Mouse (Mus musculus) stomach, adult 2 months (tissue): ENCODE results near the gene Ltbp2. TPM values are rescaled to one million over a fixed set of nuclear protein-coding genes. Genes with fewer than 3 reads are reported as not detected.

ENCODE experiments used
- polyA plus RNA-seq: library from polyadenylated mRNA; depleted of rRNA; stranded (reverse); fragments of >200 nt; gene quantifications from 2 replicates; pipeline ENCODE4 v1.2.3, GENCODE M21; 2012; rRNA removed

Gene Ltbp2
- polyA plus RNA-seq = 0.43 and 2.7 TPM in 2 replicates

DNA sequence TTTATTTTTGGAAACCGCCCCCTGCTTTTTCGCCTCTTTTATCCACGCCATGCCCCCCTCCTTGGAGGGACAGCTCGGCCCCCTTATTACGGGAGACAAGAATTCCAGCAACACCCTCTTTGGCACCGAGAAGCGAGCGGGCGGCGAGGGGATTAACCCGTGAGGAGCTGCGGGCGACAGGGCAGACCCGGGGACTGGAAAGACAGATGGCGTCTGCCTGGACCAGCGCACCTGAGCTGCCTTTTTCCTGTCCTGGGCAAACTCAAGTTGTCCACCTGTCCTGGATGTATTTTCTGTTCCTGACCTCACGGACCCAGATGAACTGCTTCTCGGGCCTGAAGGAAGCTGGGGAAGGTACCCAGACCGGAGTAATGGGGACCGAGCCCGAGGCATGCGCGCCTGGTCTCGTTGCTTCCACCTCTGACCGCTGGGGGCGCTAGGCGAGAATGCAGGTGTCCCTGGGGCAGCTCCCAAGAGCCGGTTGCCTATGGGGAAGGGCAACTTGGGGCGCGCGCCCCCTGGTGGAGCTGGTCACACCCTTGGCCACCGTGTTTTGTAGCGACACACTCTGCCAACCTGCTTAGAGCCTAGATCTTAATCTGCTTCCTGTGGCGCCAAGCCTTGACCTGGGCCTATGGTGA lies at the start of gene Ltbp2:
Ltbp2 (minus strand) TSS at position 52 of the 641 bp plus-strand sequence.

DNA sequence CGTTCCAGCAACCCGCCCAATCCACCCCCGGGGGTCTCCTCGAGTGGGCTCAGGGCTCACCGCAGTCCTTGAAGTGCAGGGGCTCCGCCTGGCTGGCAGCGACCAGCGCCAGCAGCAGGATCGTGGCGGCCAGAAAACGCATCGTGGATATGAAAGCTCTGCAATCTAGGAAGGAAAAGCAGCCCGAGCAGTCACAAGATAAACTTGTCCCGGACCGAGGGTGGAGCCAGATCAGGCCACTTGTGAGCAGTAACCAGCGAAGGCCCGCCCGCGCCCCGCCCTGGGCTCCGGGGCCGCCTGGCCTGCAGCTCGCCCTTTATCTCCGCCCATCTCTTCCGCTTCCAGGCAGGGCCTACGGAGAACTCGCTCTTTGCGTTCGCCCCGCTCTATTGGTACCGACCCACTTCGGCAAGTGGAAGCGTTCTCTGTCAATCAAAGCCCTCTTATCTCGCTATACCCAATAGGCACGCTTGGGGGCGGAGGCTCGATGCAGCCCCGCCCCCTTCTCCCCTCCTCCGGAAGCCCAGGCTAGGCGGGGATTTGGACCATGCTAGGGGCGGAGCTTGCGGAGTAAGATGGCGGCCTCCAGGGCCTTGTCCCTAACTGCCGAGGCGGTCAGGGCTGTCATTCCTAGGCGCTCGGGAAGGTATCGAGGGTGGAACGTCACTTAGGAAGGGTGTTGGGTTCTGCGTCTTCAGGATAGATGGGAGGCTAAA lies 103.4 kb downstream of the Ltbp2 start, which contains the start of the genes Npc2 and Isca2:
Npc2 (minus strand) TSS at position 427 of the 716 bp plus-strand sequence.
Isca2 (plus strand) TSS at position 526 of the 716 bp plus-strand sequence.

Other genes with a start within 250 kb of the Ltbp2 start
- not detected in 2 replicates for gene Vrtn, start 235.5 kb downstream of the Ltbp2 start, polyA plus RNA-seq
- gene Syndig1l, start 177.7 kb downstream of the Ltbp2 start, polyA plus RNA-seq = not detected in 2 replicates
- 47.4 and 53.2 TPM in 2 replicates for gene Npc2, start 103.4 kb downstream of the Ltbp2 start, polyA plus RNA-seq
- 14.3 and 14.4 TPM in 2 replicates for gene Isca2, start 103.3 kb downstream of the Ltbp2 start, polyA plus RNA-seq
- gene Fcf1, start 94.4 kb upstream of the Ltbp2 start, polyA plus RNA-seq = 5.0 and 6.9 TPM in 2 replicates
- 5.4 and 6.9 TPM in 2 replicates for gene Arel1, start 94.4 kb upstream of the Ltbp2 start, polyA plus RNA-seq
- 2.7 and 5.3 TPM in 2 replicates for gene Ylpm1, start 119.8 kb upstream of the Ltbp2 start, polyA plus RNA-seq
- gene Prox2, start 234.2 kb upstream of the Ltbp2 start, polyA plus RNA-seq = 0.24 and 0.44 TPM in 2 replicates
- 30.4 and 32.0 TPM in 2 replicates for gene Dlst, start 234.3 kb upstream of the Ltbp2 start, polyA plus RNA-seq